Mouse (Mus musculus) midbrain, embryonic 11.5 days (tissue): ENCODE results near the gene Crhr1. TPM values are rescaled to one million over a fixed set of nuclear protein-coding genes. Genes with fewer than 3 reads are reported as not detected.

Experiments
- ATAC-seq: fragments of 200-750 bp; cut with Nextera tagmentation; 2 replicates; pipeline ENCODE4 v1.8.0; 2017; ENCODE audit warnings: moderate TSS enrichment, moderate library complexity; ENCODE audit not compliant: low FRiP score
- DNase-seq: peaks from one replicate; pipeline ENCODE4 v3.0.0; 2015; ENCODE audit warnings: low spot score; ENCODE audit errors: missing footprints
- H3K27ac ChIP-seq: fragments of 300-500 bp; sonication (generic); 2 replicates; pipeline ENCODE4 v1.5.1; 2014; ENCODE audit warnings: low read depth, low read length
- H3K27me3 ChIP-seq: fragments of 300-500 bp; sonication (generic); 2 replicates; pipeline ENCODE4 v1.6.1; 2014; ENCODE audit warnings: mild to moderate bottlenecking, low read length, moderate library complexity, mixed read lengths; ENCODE audit not compliant: control insufficient read depth, insufficient read depth
- H3K36me3 ChIP-seq: fragments of 300-500 bp; sonication (generic); 2 replicates; pipeline ENCODE4 v1.6.1; 2014; ENCODE audit warnings: mild to moderate bottlenecking, low read length, moderate library complexity, mixed read lengths; ENCODE audit not compliant: control insufficient read depth, insufficient read depth
- H3K4me1 ChIP-seq: fragments of 300-500 bp; sonication (generic); 2 replicates; pipeline ENCODE4 v1.6.1; 2014; ENCODE audit warnings: low read length; ENCODE audit not compliant: control insufficient read depth, insufficient read depth
- H3K4me2 ChIP-seq: fragments of 300-500 bp; sonication (generic); 2 replicates; pipeline ENCODE4 v1.6.1; 2014; ENCODE audit warnings: mild to moderate bottlenecking, moderate library complexity
- H3K4me3 ChIP-seq: fragments of 300-500 bp; sonication (generic); 2 replicates; pipeline ENCODE4 v1.5.1; 2014; ENCODE audit warnings: low read depth, low read length
- H3K9ac ChIP-seq: fragments of 300-500 bp; sonication (generic); 2 replicates; pipeline ENCODE4 v1.6.1; 2014; ENCODE audit warnings: low read length
- H3K9me3 ChIP-seq: fragments of 300-500 bp; sonication (generic); 2 replicates; pipeline ENCODE4 v1.6.1; 2016; ENCODE audit warnings: low read length; ENCODE audit not compliant: control insufficient read depth
- WGBS: fragments of 180-500 bp; shearing (Covaris S2); extraction: QIAGEN DNeasy Blood & Tissue Kit; methylation state at CpG from one replicate; pipeline ENCODE4 v1.1.7; 2014; 5-methylcytosine and 5-hydroxymethylcytosine counted together
- polyA plus RNA-seq: library from polyadenylated mRNA; unstranded; fragments of >200 nt; fragmentation: Nextera tagmentation; extraction: Ambion mirVana; gene quantifications from 2 replicates; pipeline ENCODE4 v1.2.1, GENCODE M21; 2014

Crhr1 gene
- 0.33 and 0.60 TPM in 2 replicates for polyA plus RNA-seq

DNA sequence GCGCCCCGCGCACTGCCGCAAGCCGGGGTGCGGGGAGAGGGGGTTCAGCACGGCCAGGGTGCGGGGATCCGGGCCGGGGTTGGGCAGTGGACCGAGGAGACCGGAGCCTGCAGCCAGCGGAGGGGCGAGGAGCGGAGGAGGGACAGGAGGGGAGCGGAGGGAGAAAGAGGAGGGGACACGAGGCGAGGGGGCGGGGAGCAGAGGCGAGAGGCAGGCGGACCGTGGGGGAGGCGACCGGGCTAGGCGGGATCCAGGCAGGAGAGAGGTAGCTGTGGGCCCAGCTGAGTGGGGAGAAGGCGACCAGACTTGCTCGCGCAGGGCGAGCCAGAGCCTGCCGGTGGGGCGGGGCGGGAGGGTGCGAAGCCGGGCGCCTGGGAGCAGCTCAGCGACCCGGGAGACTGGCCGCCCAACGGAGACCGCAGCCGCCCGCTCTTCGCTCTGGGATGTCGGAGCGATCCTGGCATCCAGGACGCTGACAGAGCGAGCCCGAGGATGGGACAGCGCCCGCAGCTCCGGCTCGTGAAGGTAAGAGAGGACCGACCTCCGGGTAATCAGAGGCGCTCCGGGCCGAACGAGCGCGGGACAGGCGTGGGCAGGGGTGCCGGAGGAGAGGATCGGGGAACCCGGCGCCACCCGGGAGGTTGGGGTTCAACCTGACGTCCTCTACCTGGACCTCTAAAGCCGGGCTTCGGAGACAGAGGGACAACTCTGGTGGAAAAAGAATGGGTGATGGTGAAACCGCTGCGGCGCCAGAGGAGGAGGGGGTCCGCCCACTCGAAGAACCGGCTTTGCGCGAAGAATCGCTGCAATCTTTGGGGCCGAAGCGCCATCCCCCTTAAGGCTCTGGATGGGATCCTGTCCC lies at the start of gene Crhr1:
Crhr1 (plus strand) TSS at position 276 of the 862 bp plus-strand sequence.
- no peak within 1 kb of the TSS for H3K27ac ChIP-seq
- WGBS = under 1% methylated on average over 65 of the region's 80 CpGs

GRCm38 (mm10) chr11:104083248-104083647 lies 49.4 kb upstream of the Crhr1 start:
- Histone ChIP-seq H3K27me3 (no peaks in the 10 kb centered on the region), H3K4me3 (no peak overlapping the region), H3K27ac (no peak overlapping the region), H3K4me2 (no peak overlapping the region), H3K9me3 (no peaks in the 10 kb centered on the region), H3K36me3 (no peaks in the 10 kb centered on the region), H3K9ac (no peak overlapping the region), H3K4me1 (no peaks in the 10 kb centered on the region)
- WGBS = 90% methylated on average over 6 of the region's 7 CpGs
- peak; percentile 37 for DNase-seq
- no peak for ATAC-seq

More for the DNA sequence above, at the start of gene Crhr1:
- DNase-seq = peak; percentile 95
- H3K4me3 ChIP-seq = peak within 1 kb of the TSS; percentile 59
- ATAC-seq = peak; percentile 73
- peak within 1 kb of the TSS; percentile 65 for H3K9ac ChIP-seq
- peaks cover 42% of the 10 kb centered on the region for H3K27me3 ChIP-seq
- peaks cover 13% of the 10 kb centered on the region for H3K4me1 ChIP-seq
- H3K9me3 ChIP-seq = no peaks in the 10 kb centered on the region
- peak within 1 kb of the TSS; percentile 99 for H3K4me2 ChIP-seq
- H3K36me3 ChIP-seq = no peaks in the 10 kb centered on the region

- ATAC-seq = no peak
- WGBS = 84% methylated on average over 6 of the region's 6 CpGs
Measured at GRCm38 (mm10) chr11:104083716-104084115, 48.9 kb upstream of the Crhr1 start.

DNA sequence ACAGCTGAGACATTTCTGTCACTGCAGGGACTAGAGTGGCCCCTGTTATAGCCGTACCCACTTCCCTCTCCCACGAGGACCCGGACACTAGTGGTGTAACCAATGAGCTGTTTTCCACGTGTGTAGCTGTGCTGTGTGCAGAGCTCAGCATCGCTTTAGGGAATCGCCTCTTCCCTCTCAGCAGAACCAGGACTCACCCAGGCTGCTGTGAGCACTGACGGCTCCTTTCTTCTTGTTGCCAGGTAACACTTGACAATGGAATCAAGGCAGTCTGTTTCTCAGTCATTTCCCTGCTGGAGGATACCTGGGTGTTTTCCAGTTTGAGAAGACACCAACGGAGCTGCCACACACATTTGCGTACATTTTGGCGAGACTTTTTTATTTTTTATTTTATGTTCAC lies 44.1 kb upstream of the Crhr1 start:
- H3K4me3 ChIP-seq = no peak overlapping the region
- no peak for ATAC-seq
- H3K4me1 ChIP-seq = no peaks in the 10 kb centered on the region
- H3K27me3 ChIP-seq = no peaks in the 10 kb centered on the region
- no peaks in the 10 kb centered on the region for H3K36me3 ChIP-seq
- no peak overlapping the region for H3K4me2 ChIP-seq
- no peaks in the 10 kb centered on the region for H3K9me3 ChIP-seq
- no peak overlapping the region for H3K9ac ChIP-seq
- 54% methylated on average over 10 of the region's 10 CpGs for WGBS
- no peak overlapping the region for H3K27ac ChIP-seq
- no peak for DNase-seq

More at GRCm38 (mm10) chr11:104083716-104084115, 48.9 kb upstream of the Crhr1 start:
- no peak overlapping the region for H3K27ac ChIP-seq
- H3K27me3 ChIP-seq = no peaks in the 10 kb centered on the region
- H3K4me3 ChIP-seq = no peak overlapping the region
- no peak overlapping the region for H3K9ac ChIP-seq
- H3K4me1 ChIP-seq = no peaks in the 10 kb centered on the region
- no peak overlapping the region for H3K4me2 ChIP-seq
- H3K36me3 ChIP-seq = no peaks in the 10 kb centered on the region
- peak; percentile 81 for DNase-seq
- H3K9me3 ChIP-seq = no peaks in the 10 kb centered on the region

GRCm38 (mm10) chr11:104090769-104091168 lies 41.9 kb upstream of the Crhr1 start:
- Histone ChIP-seq H3K4me2 (no peak overlapping the region), H3K9me3 (no peaks in the 10 kb centered on the region), H3K36me3 (no peaks in the 10 kb centered on the region), H3K4me3 (no peak overlapping the region), H3K4me1 (no peaks in the 10 kb centered on the region), H3K27ac (no peak overlapping the region), H3K27me3 (no peaks in the 10 kb centered on the region), H3K9ac (no peak overlapping the region)
- ATAC-seq (no peak), DNase-seq (no peak)

DNA sequence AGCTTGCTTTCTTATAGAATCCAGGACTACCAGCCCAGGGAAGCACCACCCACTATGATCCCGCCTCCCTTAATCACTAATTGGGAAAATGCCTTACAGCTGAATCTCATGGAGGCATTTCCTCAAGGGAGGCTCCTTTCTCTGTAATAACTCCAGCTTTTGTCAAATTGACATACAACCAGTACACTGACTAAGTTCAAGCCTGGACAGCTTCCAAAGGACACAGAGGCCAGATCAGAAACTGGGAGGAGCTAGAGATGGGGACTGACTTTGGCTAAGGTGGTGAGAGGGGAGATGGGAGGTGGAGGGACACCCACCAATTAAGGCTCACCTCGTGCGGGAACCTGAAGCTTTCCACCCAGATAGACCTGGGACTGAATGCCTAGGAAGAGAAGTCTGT lies 37.5 kb upstream of the Crhr1 start:
- 70% methylated on average over 3 of the region's 3 CpGs for WGBS
- H3K27me3 ChIP-seq = no peaks in the 10 kb centered on the region
- no peak overlapping the region for H3K27ac ChIP-seq
- no peak overlapping the region for H3K4me3 ChIP-seq
- DNase-seq = no peak
- no peak overlapping the region for H3K9ac ChIP-seq
- no peaks in the 10 kb centered on the region for H3K4me1 ChIP-seq
- H3K4me2 ChIP-seq = no peak overlapping the region
- H3K36me3 ChIP-seq = no peaks in the 10 kb centered on the region
- no peaks in the 10 kb centered on the region for H3K9me3 ChIP-seq
- no peak for ATAC-seq

GRCm38 (mm10) chr11:104096536-104096935 lies 36.1 kb upstream of the Crhr1 start:
- H3K4me3 ChIP-seq = no peak overlapping the region
- DNase-seq (no peak), ATAC-seq (no peak)
- no peak overlapping the region for H3K4me2 ChIP-seq
- H3K27me3 ChIP-seq = no peaks in the 10 kb centered on the region
- H3K9me3 ChIP-seq = no peaks in the 10 kb centered on the region
- 92% methylated on average over 7 of the region's 7 CpGs for WGBS
- H3K36me3 ChIP-seq = no peaks in the 10 kb centered on the region
- no peaks in the 10 kb centered on the region for H3K4me1 ChIP-seq
- H3K27ac ChIP-seq = no peak overlapping the region
- H3K9ac ChIP-seq = no peak overlapping the region

DNA sequence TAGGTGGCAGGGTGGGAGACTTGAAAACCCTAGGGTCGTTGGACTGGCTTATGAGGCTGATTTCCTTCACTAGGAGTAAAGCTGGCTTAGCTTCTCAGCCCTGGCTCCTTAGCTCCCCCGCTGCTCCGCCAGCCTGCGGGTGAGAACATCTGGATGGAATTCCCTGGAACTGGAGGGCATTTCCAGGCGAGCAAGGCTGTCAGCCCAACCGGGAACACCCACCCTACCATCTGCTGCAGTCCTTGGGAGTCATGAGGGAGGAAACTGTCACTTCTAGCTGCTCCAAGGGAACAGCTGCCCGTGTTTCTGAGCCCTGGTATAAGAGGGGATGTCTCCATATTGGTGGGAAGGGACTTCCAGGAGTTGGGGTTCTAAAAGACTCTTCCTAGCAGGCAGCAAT lies 33.1 kb upstream of the Crhr1 start:
- Histone ChIP-seq H3K27ac (no peak overlapping the region), H3K36me3 (no peaks in the 10 kb centered on the region), H3K4me2 (no peak overlapping the region), H3K9me3 (no peaks in the 10 kb centered on the region), H3K4me1 (peaks cover 6% of the 10 kb centered on the region; the same call in 1 of the 2 replicates), H3K9ac (no peak overlapping the region), H3K4me3 (no peak overlapping the region), H3K27me3 (no peaks in the 10 kb centered on the region)
- no peak for DNase-seq
- ATAC-seq = no peak
- 42% methylated on average over 7 of the region's 7 CpGs for WGBS

DNA sequence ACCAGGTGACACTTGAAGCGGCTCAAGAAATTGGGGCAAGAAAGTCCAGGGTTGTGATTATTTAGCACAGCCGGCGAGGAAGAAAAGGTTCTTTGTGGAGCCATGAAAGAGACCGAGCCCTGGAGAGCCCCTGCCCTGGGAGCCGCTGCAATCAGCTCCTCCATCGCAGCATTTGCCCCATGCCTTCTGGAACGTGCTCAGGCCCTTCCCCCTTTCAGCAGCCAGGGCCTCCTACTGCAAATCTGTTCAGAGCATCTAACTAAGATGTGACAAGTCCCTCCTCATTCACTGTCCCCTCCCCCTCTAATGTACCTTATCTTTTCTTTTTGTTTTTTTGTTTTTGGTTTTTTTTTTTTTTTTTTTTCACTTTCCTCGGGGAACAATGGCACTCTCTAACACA lies 30.0 kb upstream of the Crhr1 start:
- Histone ChIP-seq H3K9me3 (no peaks in the 10 kb centered on the region), H3K4me2 (no peak overlapping the region), H3K27me3 (no peaks in the 10 kb centered on the region), H3K27ac (no peak overlapping the region), H3K4me1 (peaks cover 6% of the 10 kb centered on the region; the same call in 1 of the 2 replicates), H3K36me3 (no peaks in the 10 kb centered on the region), H3K9ac (no peak overlapping the region), H3K4me3 (no peak overlapping the region)
- 32% methylated on average over 8 of the region's 8 CpGs for WGBS
- DNase-seq = no peak
- no peak for ATAC-seq
